Mouse (Mus musculus) midbrain, postnatal 0 days (tissue): ENCODE measurements around the gene Slc23a4. TPM values are rescaled to one million over a fixed set of nuclear protein-coding genes. Genes with fewer than 3 reads are reported as not detected.
A peak's percentile ranks its signal among the peaks of the same experiment; 100 is the strongest.

Experiments
- ATAC-seq: fragments of 200-750 bp; cut with Nextera tagmentation; 2 replicates; pipeline ENCODE4 v1.8.0; 2017; ENCODE audit warnings: moderate number of reproducible peaks, mild to moderate bottlenecking, moderate TSS enrichment, moderate library complexity; ENCODE audit not compliant: low FRiP score
- DNase-seq: peaks from one replicate; pipeline ENCODE4 v3.0.0-alpha.2; 2015; ENCODE audit warnings: low spot score
- H3K27ac ChIP-seq: fragments of 300-500 bp; sonication (generic); 2 replicates; pipeline ENCODE4 v1.5.1; 2014; ENCODE audit warnings: low read depth, mild to moderate bottlenecking, low read length, mixed read lengths
- H3K27me3 ChIP-seq: fragments of 300-500 bp; sonication (generic); 2 replicates; pipeline ENCODE4 v1.6.1; 2014; ENCODE audit warnings: low read length, control low read depth, mixed read lengths; ENCODE audit not compliant: insufficient read depth
- H3K36me3 ChIP-seq: fragments of 300-500 bp; sonication (generic); 2 replicates; pipeline ENCODE4 v1.6.1; 2014; ENCODE audit warnings: low read length, control low read depth, mixed read lengths; ENCODE audit not compliant: insufficient read depth
- H3K4me1 ChIP-seq: fragments of 300-500 bp; sonication (generic); 2 replicates; pipeline ENCODE4 v1.6.1; 2014; ENCODE audit warnings: mild to moderate bottlenecking, control low read depth, antibody characterized with exemption, low read length, mixed read lengths; ENCODE audit not compliant: insufficient read depth
- H3K4me2 ChIP-seq: fragments of 300-500 bp; sonication (generic); 2 replicates; pipeline ENCODE4 v1.6.1; 2014; ENCODE audit warnings: low read depth, mild to moderate bottlenecking, low read length, mixed read lengths; ENCODE audit not compliant: poor library complexity, severe bottlenecking
- H3K4me3 ChIP-seq: fragments of 300-500 bp; sonication (generic); 2 replicates; pipeline ENCODE4 v1.5.1; 2014; ENCODE audit warnings: low read depth, mild to moderate bottlenecking, low read length, moderate library complexity
- H3K9ac ChIP-seq: fragments of 300-500 bp; sonication (generic); replicated peaks from 2 replicates; pipeline ENCODE4 v1.6.1; 2014; ENCODE audit warnings: mild to moderate bottlenecking, low read length, moderate library complexity, mixed read lengths; ENCODE audit not compliant: poor library complexity, severe bottlenecking
- H3K9me3 ChIP-seq: fragments of 300-500 bp; sonication (generic); 2 replicates; pipeline ENCODE4 v1.6.1; 2016; ENCODE audit warnings: low read length, control low read depth
- CTCF ChIP-seq: IDR thresholded peaks from 2 replicates; pipeline ENCODE4 v1.5.1; 2016; ENCODE audit warnings: antibody characterized with exemption, mild to moderate bottlenecking
- whole genome bisulfite sequencing: fragments of 180-500 bp; shearing (Covaris S2); extraction: QIAGEN DNeasy Blood & Tissue Kit; methylation state at CpG from one replicate; pipeline ENCODE4 v1.1.7; 2014; 5-methylcytosine and 5-hydroxymethylcytosine counted together
- polyA plus RNA-seq: library from polyadenylated mRNA; unstranded; fragments of >200 nt; fragmentation: Nextera tagmentation; extraction: Ambion mirVana; gene quantifications from 2 replicates; pipeline ENCODE4 v1.2.1, GENCODE M21; 2015
- total RNA-seq: library from RNA; depleted of rRNA; stranded (reverse); fragments of >200 nt; gene quantifications from 2 replicates; pipeline ENCODE4 v1.2.3, GENCODE M21; 2014

Gene Slc23a4
- total and polyA plus RNA-seq, 2 experiments from 2014 or later, result 0.43 to 1.2 TPM

DNA sequence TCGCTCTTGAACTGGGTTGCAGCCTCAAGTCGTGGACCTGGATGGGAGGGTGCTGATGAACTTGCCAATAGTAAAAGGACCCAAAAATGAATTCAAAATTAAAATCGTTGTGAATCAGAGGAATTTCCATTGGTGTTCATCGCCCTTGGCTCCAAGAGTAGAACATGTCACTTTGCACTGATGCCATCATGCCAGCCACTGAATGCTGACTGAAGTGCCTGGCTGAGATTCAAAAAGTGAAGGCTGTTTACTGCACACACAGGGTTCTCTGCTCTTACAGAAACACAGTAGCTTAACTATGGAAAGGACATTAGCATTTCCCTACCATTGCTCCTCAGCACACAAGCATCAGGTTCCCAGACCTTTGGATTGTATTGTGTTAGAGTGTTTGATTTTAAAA is 8.3 kb upstream of the Slc23a4 start:
- ATAC-seq (no peak), DNase-seq (no peak)
- no peak for TF ChIP-seq CTCF
- H3K9ac ChIP-seq, result no peak overlapping the region
- no peaks in the 10 kb centered on the region for H3K9me3 ChIP-seq
- H3K27me3 ChIP-seq, result no peaks in the 10 kb centered on the region
- no peak overlapping the region for H3K27ac ChIP-seq
- no peak overlapping the region for H3K4me3 ChIP-seq
- 83% methylated on average over 4 of the region's 4 CpGs for WGBS
- H3K4me2 ChIP-seq, result no peak overlapping the region
- H3K4me1 ChIP-seq, result no peaks in the 10 kb centered on the region
- no peaks in the 10 kb centered on the region for H3K36me3 ChIP-seq

DNA sequence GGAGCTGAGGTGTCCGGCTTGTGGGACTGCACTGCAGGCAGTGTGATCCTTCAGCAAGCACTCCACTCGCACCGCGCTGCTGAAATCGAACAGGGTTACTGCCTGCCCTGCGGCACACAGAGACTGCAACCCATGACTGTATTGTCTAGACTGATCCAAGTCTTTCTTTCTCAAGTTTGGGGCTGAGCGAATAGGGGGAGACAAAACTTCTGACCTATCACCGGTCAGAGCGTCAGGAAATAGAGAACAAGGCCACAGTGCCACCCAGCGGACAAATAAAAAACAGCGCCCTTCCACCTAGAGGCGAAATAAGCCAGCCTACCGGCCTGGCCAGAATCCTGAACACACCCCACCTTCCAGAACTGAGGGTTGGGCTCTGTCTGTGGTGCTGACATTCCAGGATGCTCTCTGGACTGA is 7.1 kb upstream of the Slc23a4 start:
- TF ChIP-seq CTCF, result peak; percentile 95
- H3K4me3 ChIP-seq, result no peak overlapping the region
- no peaks in the 10 kb centered on the region for H3K27me3 ChIP-seq
- no peaks in the 10 kb centered on the region for H3K9me3 ChIP-seq
- peak overlapping the region; percentile 32 for H3K4me2 ChIP-seq
- no peak overlapping the region for H3K27ac ChIP-seq
- 6% methylated on average over 13 of the region's 13 CpGs for WGBS
- ATAC-seq, result peak; percentile 61
- no peaks in the 10 kb centered on the region for H3K4me1 ChIP-seq
- H3K9ac ChIP-seq, result no peak overlapping the region
- no peaks in the 10 kb centered on the region for H3K36me3 ChIP-seq
- peak; percentile 86 for DNase-seq

DNA sequence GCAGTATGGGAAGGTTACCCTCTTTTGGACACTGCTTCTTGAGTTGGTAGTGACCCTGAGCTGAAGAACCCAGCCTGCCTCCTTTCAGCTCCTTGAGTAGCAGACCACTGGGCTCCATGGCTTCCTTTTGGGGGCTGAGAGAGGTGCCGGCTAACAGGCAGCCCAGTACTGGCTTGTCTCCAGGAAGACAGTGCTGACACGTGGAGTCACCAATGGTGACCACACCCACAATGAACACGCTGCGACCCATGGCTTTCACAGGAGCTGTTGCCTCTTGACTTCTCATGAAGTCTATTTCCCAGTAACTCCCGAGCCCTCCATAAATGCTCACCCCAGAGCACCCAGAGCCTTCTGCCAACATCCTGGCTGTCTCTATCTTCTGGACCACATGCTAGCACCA is 6.5 kb upstream of the Slc23a4 start:
- TF ChIP-seq CTCF, result no peak
- WGBS, result 72% methylated on average over 5 of the region's 5 CpGs

DNA sequence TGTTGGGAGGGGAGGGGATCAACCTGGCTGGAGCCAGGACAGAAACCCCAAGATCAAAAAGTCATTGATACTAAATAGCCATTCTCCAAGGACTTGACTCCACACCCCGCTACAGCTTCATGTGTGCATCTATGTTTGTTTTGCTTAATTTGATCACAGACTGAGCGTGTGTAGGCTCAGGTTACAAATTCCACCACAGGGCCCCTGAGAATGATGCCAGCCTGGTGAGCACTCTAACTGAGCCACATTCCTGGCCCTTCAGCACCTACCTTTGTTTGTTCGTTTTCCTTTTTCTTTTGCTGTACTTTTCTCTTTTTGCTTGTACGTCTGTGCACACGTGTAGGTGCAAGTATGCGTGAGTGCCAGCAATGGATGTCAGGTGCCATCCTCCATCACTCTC is 1.1 kb upstream of the Slc23a4 start:
- ATAC-seq (no peak), DNase-seq (no peak)
- WGBS, result 78% methylated on average over 6 of the region's 6 CpGs
- Histone ChIP-seq H3K4me3 (no peak overlapping the region), H3K9ac (no peak overlapping the region), H3K36me3 (no peaks in the 10 kb centered on the region), H3K27ac (no peak overlapping the region), H3K9me3 (no peaks in the 10 kb centered on the region), H3K4me2 (no peak overlapping the region), H3K4me1 (no peaks in the 10 kb centered on the region), H3K27me3 (no peaks in the 10 kb centered on the region)
- TF ChIP-seq CTCF, result no peak

More for the DNA sequence above, 6.5 kb upstream of the Slc23a4 start:
- H3K4me3 ChIP-seq, result no peak overlapping the region
- DNase-seq (no peak), ATAC-seq (no peak)
- H3K4me1 ChIP-seq, result no peaks in the 10 kb centered on the region
- H3K36me3 ChIP-seq, result no peaks in the 10 kb centered on the region
- H3K9me3 ChIP-seq, result no peaks in the 10 kb centered on the region
- H3K4me2 ChIP-seq, result no peak overlapping the region
- H3K27me3 ChIP-seq, result no peaks in the 10 kb centered on the region
- no peak overlapping the region for H3K9ac ChIP-seq
- H3K27ac ChIP-seq, result no peak overlapping the region

DNA sequence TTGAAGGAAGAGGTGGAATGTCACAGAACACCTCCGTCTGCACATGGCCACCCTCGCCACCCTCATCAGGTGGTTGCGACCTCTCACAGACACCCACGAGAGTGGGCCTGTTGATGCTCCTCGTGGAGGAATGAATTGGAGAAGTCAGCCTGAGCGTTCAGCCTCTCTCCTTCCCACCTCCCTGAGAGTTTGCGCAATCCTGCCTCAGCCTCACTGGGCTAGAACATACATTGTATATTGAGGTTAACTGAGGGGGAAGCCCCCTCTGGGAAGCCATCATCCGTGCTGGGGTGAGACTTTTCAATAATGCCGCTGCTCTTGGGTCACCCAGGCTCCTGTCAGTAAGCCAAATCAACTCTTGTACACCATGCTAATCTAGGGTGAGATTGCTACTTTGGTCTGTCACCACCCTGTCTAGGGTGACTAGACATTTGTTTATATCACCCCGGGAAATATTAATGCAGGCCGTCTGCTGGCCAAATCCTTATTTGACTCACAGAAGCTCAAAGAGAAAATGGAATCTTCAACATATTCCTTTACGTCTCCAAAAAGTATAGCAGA is 1.0 kb downstream of the Slc23a4 start:
- Histone ChIP-seq H3K9me3 (no peaks in the 10 kb centered on the region), H3K27ac (no peak overlapping the region), H3K4me3 (no peak overlapping the region), H3K4me2 (no peak overlapping the region), H3K27me3 (no peaks in the 10 kb centered on the region), H3K9ac (no peak overlapping the region), H3K4me1 (no peaks in the 10 kb centered on the region), H3K36me3 (no peaks in the 10 kb centered on the region)
- TF ChIP-seq CTCF, result no peak
- 90% methylated on average over 12 of the region's 12 CpGs for WGBS
- DNase-seq, result no peak
- ATAC-seq, result no peak

DNA sequence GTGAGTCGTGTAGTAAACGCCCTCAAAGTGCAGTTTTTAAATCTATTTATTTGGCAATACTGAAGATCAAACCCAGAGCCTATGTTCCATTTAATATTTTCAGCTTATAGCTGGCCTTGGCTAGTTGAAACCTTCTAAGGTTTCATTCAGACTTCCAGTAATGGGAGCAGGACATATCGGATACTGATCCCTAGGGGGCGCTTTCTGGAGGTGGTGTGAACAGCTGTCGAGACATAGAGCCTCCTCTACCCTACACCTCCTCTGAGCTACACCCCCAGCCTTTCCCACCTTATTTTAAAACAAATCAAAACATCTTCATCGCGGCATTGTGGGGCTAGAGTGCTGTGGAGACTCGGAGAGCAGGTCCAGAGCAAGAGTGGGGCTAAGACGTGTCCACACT is 7.5 kb downstream of the Slc23a4 start:
- H3K9ac ChIP-seq, result no peak overlapping the region
- ATAC-seq (no peak), DNase-seq (no peak)
- no peak overlapping the region for H3K4me2 ChIP-seq
- no peaks in the 10 kb centered on the region for H3K36me3 ChIP-seq
- H3K4me1 ChIP-seq, result no peaks in the 10 kb centered on the region
- H3K27me3 ChIP-seq, result no peaks in the 10 kb centered on the region
- H3K27ac ChIP-seq, result no peak overlapping the region
- no peak for TF ChIP-seq CTCF
- H3K9me3 ChIP-seq, result no peaks in the 10 kb centered on the region
- 66% methylated on average over 9 of the region's 9 CpGs for WGBS
- no peak overlapping the region for H3K4me3 ChIP-seq
